Mouse (Mus musculus) thymus, postnatal 0 days (tissue): Measurements from ENCODE around the gene Apba3. TPM values are rescaled to one million over a fixed set of nuclear protein-coding genes. Genes with fewer than 3 reads are reported as not detected.
A peak's percentile ranks its signal among the peaks of the same experiment; 100 is the strongest.
"Not testable (repeated sequence)": the region's sequence is repeated elsewhere in the genome, so short reads cannot be mapped to it uniquely, and the experiment has no call there.

ENCODE experiments used
- DNase-seq: peaks from one replicate; pipeline ENCODE4 v3.0.0-alpha.2; 2015; ENCODE audit warnings: low spot score
- polyA plus RNA-seq: library from polyadenylated mRNA; unstranded; fragments of >200 nt; fragmentation: Nextera tagmentation; extraction: Ambion mirVana; gene quantifications from 2 replicates; pipeline ENCODE4 v1.2.1, GENCODE M21; 2015

Gene Apba3
- polyA plus RNA-seq: 34.8 and 38.7 TPM in 2 replicates

DNA sequence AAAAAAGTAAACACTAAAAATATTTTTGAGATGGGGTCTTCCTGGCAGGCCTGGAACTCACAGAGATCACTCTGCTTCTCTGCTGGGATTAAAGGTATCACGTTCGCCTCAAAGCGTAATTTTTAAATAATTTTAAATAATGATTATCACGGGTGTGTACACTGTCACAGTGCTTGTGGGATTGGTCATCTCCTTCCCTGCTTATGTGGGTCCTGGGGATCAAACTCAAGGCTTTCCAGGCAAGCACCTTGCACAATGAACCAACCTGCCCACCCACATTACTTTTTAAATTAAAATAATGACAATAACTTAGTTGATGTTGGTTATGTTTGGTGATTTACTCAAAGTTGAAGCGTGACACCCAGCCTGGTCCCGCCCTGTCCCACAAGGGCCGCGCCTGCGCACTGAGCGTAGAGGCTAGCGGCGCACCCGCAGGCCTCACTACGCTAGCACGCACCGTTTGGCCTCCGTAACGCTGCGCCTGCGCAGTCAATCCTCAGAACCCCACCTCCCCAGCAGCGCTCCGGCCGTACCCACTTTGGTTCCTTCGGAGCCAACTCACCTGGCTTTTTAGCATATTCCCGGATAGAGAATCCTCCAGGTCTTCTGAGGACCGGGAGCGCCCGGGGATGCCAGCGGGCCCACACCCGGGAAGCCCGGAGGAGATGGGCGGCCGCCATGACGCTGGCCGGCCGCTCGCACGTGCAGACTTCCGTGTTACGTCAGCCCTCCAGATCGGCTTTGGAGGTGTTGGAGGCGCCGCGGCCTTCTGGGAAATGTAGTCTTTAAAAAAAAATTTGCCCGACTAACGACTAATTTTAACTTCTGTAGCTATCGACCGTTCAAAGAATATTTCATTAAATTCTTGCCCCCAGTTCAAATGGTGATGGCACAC lies at the start of gene Apba3, which contains the start of gene Mrpl54:
Apba3 (plus strand) TSS at position 750 of the 895 bp plus-strand sequence.
Mrpl54 (minus strand) TSS at position 724 of the 895 bp plus-strand sequence.
- peak; percentile 98 for DNase-seq

DNA sequence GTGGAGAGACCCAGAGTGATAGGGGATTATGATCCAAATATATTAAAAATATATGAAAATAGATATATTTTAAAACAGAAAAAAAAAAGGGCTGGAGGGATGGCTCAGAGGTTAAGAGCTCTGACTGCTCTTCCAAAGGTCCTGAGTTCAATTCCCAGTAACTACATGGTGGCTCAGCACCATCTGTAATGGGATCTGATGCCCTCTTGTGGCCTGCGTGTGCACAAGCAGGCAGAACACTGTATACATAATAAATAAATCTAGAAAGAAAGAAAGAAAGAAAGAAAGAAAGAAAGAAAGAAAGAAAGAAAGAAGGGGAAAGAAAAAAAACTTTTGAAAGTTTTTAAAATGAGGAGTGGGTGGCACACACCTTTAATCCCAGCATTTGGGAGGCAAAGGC lies 49.5 kb upstream of the Apba3 start:
- DNase-seq: peak; percentile 48

DNA sequence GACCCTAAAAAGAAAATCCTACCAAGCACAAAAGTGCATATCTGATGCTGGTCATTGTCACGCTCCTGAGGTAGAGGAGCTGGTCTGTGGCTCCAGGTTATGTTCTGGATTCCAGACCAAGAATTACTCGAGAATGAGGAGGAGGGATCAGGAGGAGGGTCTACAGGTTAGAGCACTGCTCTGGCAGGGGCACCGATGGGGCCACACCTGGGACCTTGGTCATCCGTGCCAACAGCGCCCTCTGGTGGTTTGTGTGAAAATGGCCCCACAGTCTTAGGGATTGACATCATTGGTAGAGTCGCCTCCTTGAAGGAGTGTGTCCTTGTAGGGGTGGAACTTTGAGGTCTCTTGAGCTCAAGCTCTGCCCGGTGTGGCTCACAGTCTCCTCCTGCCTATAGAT lies 48.8 kb upstream of the Apba3 start:
- peak; percentile 75 for DNase-seq

GRCm38 (mm10) chr10:81221402-81222015 lies 45.3 kb upstream of the Apba3 start:
- DNase-seq: no peak

DNA sequence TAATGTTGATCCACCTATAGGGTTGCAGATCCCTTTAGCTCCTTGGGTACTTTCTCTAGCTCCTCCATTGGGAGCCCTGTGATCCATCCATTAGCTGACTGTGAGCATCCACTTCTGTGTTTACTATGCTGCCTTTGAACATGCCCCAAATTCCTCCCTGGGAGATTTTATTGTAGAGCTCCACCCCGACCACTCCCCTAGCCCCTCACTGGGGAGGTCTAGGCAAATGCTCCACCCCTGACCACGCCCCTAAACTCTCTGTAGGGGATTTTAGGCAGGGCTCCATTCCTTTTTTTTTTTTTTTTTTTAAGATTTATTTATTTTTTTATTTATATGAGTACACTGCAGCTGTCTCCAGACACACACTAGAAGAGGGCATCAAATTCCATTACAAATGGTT lies 43.0 kb upstream of the Apba3 start:
- DNase-seq: not testable (repeated sequence)

DNA sequence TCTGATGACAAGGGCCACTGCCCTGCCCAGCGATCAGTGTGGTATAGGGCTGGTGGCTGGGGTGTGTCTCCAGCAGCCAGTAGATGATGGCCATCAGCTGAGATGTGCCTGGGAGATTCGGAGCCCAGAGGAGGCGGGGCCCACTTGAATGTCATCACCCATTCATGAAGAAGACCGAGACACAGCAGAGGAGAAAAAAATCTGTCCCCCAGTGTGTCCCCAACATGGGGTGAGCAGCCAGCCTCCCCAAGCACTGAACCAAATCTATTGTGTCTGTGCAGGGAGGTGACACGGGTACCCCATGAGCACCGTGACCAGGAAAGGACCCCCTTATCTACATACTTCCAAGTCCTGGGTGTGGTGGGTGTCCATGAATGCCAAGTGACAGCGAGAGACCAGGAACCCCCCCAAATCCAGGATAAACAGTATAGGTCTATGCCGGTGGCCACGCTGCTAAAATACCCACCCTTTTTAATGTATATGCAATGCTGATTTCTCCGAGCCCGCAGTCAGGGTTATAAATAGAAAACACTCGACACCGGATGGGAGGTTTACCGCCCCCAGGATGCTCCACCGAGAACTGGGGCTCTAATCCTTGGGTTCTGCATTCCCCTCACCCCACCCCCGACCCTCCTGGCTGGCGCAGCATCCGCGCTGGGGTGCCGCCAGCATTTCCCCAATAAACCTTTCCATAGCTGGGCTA lies 36.9 kb upstream of the Apba3 start:
- DNase-seq: peak; percentile 56

GRCm38 (mm10) chr10:81230438-81231332 lies 36.1 kb upstream of the Apba3 start, which contains the start of gene Atcay:
Gene Atcay (minus strand): TSS chr10:81230833.
- DNase-seq: no peak

- DNase-seq: no peak
These were observed 35.3 kb upstream of the Apba3 start for GRCm38 (mm10) chr10:81231436-81231835.

DNA sequence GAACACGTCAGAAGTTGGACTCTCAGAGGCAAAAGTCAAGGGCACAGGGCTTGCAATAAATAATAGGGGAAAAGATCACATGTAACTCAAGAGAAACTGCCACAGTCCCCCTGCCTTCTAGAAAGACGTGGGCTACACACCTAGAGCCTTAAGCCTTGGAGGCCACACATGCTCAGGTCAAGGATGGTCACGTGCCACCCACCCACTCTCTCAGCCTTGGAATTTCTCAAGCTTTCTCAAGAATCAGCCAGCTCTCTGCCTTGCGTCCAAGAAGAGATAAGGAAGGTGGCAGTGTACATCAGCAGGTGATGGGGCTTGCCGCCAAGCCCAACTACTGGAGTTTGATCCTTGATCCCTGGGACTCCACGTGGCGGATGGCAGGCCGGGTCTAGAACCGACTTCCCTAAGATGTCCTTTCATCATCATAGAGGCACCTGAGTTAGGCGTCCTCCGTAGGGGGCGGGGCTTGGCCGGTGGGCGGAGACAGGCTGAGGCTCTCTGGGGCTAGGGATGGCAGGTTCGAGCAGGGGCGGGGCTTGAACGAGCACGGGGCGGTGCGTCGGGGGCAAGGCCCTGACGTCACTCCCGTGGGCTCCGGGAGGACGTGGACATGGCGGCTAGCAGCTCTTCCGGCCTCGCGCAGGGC lies 34.1 kb upstream of the Apba3 start, which contains the start of gene Zfr2:
Zfr2 (plus strand) TSS at position 576 of the 646 bp plus-strand sequence.
- DNase-seq: peak; percentile 92

DNA sequence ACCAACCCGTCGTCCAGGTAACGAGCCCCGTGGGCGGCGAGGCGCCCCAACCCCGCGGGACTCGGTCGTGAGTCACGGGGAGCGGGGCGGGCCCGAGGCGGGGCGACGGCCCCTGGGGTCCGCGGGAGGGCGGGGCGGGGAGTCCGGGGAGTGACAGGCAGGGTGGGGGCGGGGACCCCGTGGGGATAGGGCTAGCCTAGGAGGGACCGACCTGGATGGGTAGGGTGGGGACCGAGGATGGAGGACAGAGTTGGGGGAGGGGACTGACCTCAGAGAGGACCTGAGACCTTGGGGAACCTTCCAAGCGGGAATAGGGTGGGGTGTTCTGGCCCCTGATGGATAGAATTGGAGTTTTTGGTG lies 33.6 kb upstream of the Apba3 start:
- DNase-seq: no peak

GRCm38 (mm10) chr10:81234206-81234605 lies 32.6 kb upstream of the Apba3 start:
- DNase-seq: no peak

- DNase-seq: no peak
These were observed 30.1 kb upstream of the Apba3 start for GRCm38 (mm10) chr10:81236471-81237268.

- DNase-seq: no peak
These were observed 28.1 kb upstream of the Apba3 start for GRCm38 (mm10) chr10:81238618-81239017.

DNA sequence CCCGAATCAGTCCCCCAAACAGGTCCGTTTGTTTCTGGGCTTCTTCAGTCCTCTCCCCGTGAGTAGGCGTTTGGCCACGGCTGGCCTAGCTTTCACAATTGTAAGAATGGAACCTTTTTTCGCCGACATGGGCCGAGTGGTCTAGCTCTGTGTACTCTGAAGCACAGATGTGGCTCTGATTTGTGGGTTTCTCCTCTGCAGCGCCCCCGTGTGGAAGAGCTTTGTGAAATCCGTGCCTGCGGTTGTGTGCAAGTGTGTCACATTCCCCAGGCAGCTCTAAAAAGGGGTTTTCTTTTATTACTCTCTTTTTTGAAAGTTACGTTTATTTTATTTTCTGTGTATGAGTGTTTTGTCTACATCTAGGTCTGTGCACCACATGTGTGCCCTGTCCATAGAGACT lies 25.9 kb upstream of the Apba3 start:
- DNase-seq: peak; percentile 84

DNA sequence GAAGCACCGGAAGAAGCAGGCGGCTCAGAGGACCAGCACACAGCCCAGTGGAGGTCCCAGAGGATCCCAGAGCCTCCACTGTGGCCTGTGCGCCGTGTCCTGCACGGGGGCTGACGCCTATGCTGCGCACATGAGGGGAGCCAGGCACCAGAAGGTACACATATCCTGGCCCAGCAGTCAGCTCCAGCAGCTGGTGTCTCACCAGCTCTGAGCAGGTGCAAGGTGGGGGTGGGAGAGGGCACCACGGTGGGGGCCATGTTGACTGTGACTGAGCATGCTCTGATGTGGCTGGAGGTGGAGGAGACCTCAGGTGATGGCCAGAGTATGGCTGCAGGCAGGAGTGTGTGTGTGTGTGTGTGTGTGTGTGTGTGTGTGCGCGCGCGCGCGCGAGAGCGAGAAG lies 24.7 kb upstream of the Apba3 start:
- peak; percentile 77 for DNase-seq

DNA sequence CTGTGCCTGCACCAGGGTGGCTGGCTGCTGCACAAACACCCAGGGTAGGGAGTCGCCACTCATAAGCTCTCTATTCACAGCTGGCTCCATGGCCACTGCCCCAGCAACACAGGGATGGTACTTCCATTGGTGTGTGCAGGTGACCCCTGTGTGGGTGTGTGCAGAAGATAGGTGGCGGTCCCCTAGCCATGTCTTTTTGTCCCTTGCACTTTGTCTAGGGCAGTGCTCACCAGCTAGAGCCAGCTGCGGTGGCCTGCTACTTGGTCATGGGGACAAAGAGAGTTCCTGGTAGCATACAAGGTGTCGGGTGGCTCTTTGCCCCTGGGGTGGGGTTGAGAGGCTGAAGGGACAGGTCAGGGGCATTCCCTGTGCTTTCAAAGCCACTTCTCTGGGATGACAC lies 22.6 kb upstream of the Apba3 start:
- DNase-seq: no peak

DNA sequence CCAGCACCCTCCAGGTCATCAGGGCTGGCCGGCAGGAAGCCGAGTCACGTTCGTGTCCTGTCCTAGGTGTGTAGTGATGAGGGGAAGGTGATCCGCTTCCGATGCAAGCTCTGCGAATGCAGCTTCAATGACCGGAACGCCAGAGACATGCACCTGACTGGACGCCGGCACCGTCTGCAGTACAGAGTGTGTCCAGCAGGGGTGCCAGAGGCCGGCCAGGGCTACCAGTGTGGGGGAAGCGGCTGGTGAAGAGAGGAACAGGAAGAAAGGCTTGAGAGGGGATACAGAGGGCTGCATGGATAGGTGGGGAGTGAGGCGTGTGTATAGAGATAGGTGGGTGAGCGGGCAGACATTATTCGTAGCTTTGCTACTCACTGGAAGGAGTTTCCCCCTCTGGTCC lies 22.2 kb upstream of the Apba3 start:
- DNase-seq: peak; percentile 79

- DNase-seq: no peak
These were observed 21.6 kb upstream of the Apba3 start for GRCm38 (mm10) chr10:81245166-81245565.

- DNase-seq: peak; percentile 73
These were observed 19.0 kb upstream of the Apba3 start for GRCm38 (mm10) chr10:81247804-81248203.
